Mouse (Mus musculus) liver, embryonic 15.5 days (tissue): ENCODE data around the gene Smarcad1. TPM values are rescaled to one million over a fixed set of nuclear protein-coding genes. Genes with fewer than 3 reads are reported as not detected.
A peak's percentile ranks its signal among the peaks of the same experiment; 100 is the strongest.
"Not testable (repeated sequence)": the region's sequence is repeated elsewhere in the genome, so short reads cannot be mapped to it uniquely, and the experiment has no call there.

Experiments
- ATAC-seq: fragments of 200-750 bp; cut with Nextera tagmentation; 2 replicates; pipeline ENCODE4 v1.8.0; 2017; ENCODE audit warnings: moderate number of reproducible peaks, mild to moderate bottlenecking, moderate library complexity; ENCODE audit not compliant: insufficient read depth
- H3K27ac ChIP-seq: fragments of 300-500 bp; sonication (generic); replicated peaks from 2 replicates; pipeline ENCODE4 v1.5.1; 2015; ENCODE audit warnings: mild to moderate bottlenecking, inconsistent platforms
- H3K27me3 ChIP-seq: fragments of 300-500 bp; sonication (generic); 2 replicates; pipeline ENCODE4 v1.6.1; 2015; ENCODE audit warnings: mild to moderate bottlenecking, inconsistent platforms
- H3K36me3 ChIP-seq: fragments of 300-500 bp; sonication (generic); replicated peaks from 2 replicates; pipeline ENCODE4 v1.6.1; 2015; ENCODE audit warnings: moderate library complexity, mild to moderate bottlenecking, inconsistent platforms
- H3K4me1 ChIP-seq: fragments of 300-500 bp; sonication (generic); replicated peaks from 2 replicates; pipeline ENCODE4 v1.6.1; 2015; ENCODE audit warnings: inconsistent platforms
- H3K4me2 ChIP-seq: fragments of 300-500 bp; sonication (generic); 2 replicates; pipeline ENCODE4 v1.6.1; 2015; ENCODE audit warnings: moderate library complexity, mild to moderate bottlenecking, inconsistent platforms
- H3K4me3 ChIP-seq: fragments of 300-500 bp; sonication (generic); replicated peaks from 2 replicates; pipeline ENCODE4 v1.5.1; 2015; ENCODE audit warnings: mild to moderate bottlenecking, inconsistent platforms
- H3K9ac ChIP-seq: fragments of 300-500 bp; sonication (generic); 2 replicates; pipeline ENCODE4 v1.6.1; 2015; ENCODE audit warnings: moderate library complexity, mild to moderate bottlenecking, inconsistent platforms
- H3K9me3 ChIP-seq: fragments of 300-500 bp; sonication (generic); replicated peaks from 2 replicates; pipeline ENCODE4 v1.6.1; 2016; ENCODE audit warnings: inconsistent platforms
- WGBS: fragments of 180-500 bp; shearing (Covaris S2); methylation state at CpG from one replicate; pipeline ENCODE4 v1.1.7; 2015; ENCODE audit warnings: mixed read lengths; ENCODE audit not compliant: insufficient replicate concordance; 5-methylcytosine and 5-hydroxymethylcytosine counted together
- polyA plus RNA-seq: library from polyadenylated mRNA; unstranded; fragments of >200 nt; fragmentation: Nextera tagmentation; extraction: Ambion mirVana; gene quantifications from 2 replicates; pipeline ENCODE4 v1.2.1, GENCODE M21; 2015

The Smarcad1 gene
- polyA plus RNA-seq, result 13.6 and 15.6 TPM in 2 replicates

- H3K4me1 ChIP-seq, result peaks cover 13% of the 10 kb centered on the region
- peak within 1 kb of the TSS; percentile 84 for H3K27ac ChIP-seq
- peaks cover 31% of the 10 kb centered on the region for H3K36me3 ChIP-seq
- ATAC-seq, result peak; percentile 89
- H3K27me3 ChIP-seq, result no peaks in the 10 kb centered on the region
- peak within 1 kb of the TSS; percentile 73 for H3K4me2 ChIP-seq
- WGBS, result under 1% methylated on average over 81 of the region's 81 CpGs
- H3K9ac ChIP-seq, result peak within 1 kb of the TSS; percentile 79
- H3K4me3 ChIP-seq, result peak within 1 kb of the TSS; percentile 85
- no peaks in the 10 kb centered on the region for H3K9me3 ChIP-seq
Observed at GRCm38 (mm10) chr6:65042491-65043171, at the start of gene Smarcad1. Gene Smarcad1 (plus strand): TSS chr6:65042583.

GRCm38 (mm10) chr6:64996824-64997421 lies 45.5 kb upstream of the Smarcad1 start:
- WGBS, result 25% methylated on average over 13 of the region's 13 CpGs
- ATAC-seq, result no peak
- no peaks in the 10 kb centered on the region for H3K4me1 ChIP-seq

GRCm38 (mm10) chr6:64997805-64998204 lies 44.6 kb upstream of the Smarcad1 start:
- Histone ChIP-seq H3K9me3 (no peaks in the 10 kb centered on the region), H3K36me3 (no peaks in the 10 kb centered on the region), H3K27me3 (no peaks in the 10 kb centered on the region), H3K4me2 (no peak overlapping the region), H3K9ac (no peak overlapping the region), H3K4me3 (no peak overlapping the region), H3K27ac (no peak overlapping the region), H3K4me1 (no peaks in the 10 kb centered on the region)
- no peak for ATAC-seq
- WGBS, result 57% methylated on average over 2 of the region's 2 CpGs

More at GRCm38 (mm10) chr6:64996824-64997421, 45.5 kb upstream of the Smarcad1 start:
- no peaks in the 10 kb centered on the region for H3K27me3 ChIP-seq
- no peak overlapping the region for H3K27ac ChIP-seq
- H3K9ac ChIP-seq, result no peak overlapping the region
- H3K4me2 ChIP-seq, result no peak overlapping the region
- no peaks in the 10 kb centered on the region for H3K9me3 ChIP-seq
- no peaks in the 10 kb centered on the region for H3K36me3 ChIP-seq
- no peak overlapping the region for H3K4me3 ChIP-seq

GRCm38 (mm10) chr6:65000757-65001156 lies 41.6 kb upstream of the Smarcad1 start:
- H3K9me3 ChIP-seq, H3K36me3 ChIP-seq, H3K27me3 ChIP-seq, H3K4me3 ChIP-seq, H3K27ac ChIP-seq, ATAC-seq, H3K4me2 ChIP-seq, H3K9ac ChIP-seq, H3K4me1 ChIP-seq: not testable (repeated sequence)
- WGBS, result 51% methylated on average over 5 of the region's 5 CpGs

GRCm38 (mm10) chr6:65002196-65002595 lies 40.2 kb upstream of the Smarcad1 start:
- WGBS, result 47% methylated on average over 3 of the region's 3 CpGs
- Histone ChIP-seq H3K4me2 (no peak overlapping the region), H3K9me3 (no peaks in the 10 kb centered on the region), H3K9ac (no peak overlapping the region), H3K4me1 (no peaks in the 10 kb centered on the region), H3K27ac (no peak overlapping the region), H3K4me3 (no peak overlapping the region), H3K36me3 (no peaks in the 10 kb centered on the region), H3K27me3 (no peaks in the 10 kb centered on the region)
- ATAC-seq, result no peak

- WGBS, result 29% methylated on average over 5 of the region's 5 CpGs
- Histone ChIP-seq H3K4me3 (no peak overlapping the region), H3K36me3 (no peaks in the 10 kb centered on the region), H3K27ac (no peak overlapping the region), H3K9ac (no peak overlapping the region), H3K4me1 (no peaks in the 10 kb centered on the region), H3K27me3 (no peaks in the 10 kb centered on the region), H3K9me3 (no peaks in the 10 kb centered on the region), H3K4me2 (no peak overlapping the region)
- ATAC-seq, result no peak
Observed at GRCm38 (mm10) chr6:65008836-65009235, 33.5 kb upstream of the Smarcad1 start.

GRCm38 (mm10) chr6:65011444-65011990 lies 30.9 kb upstream of the Smarcad1 start:
- Histone ChIP-seq H3K27ac (no peak overlapping the region), H3K9me3 (no peaks in the 10 kb centered on the region), H3K4me1 (no peaks in the 10 kb centered on the region), H3K9ac (no peak overlapping the region), H3K4me3 (no peak overlapping the region), H3K36me3 (no peaks in the 10 kb centered on the region), H3K27me3 (no peaks in the 10 kb centered on the region), H3K4me2 (no peak overlapping the region)
- WGBS, result 66% methylated on average over 5 of the region's 5 CpGs
- no peak for ATAC-seq

- Histone ChIP-seq H3K27me3 (no peaks in the 10 kb centered on the region), H3K9ac (no peak overlapping the region), H3K4me1 (no peaks in the 10 kb centered on the region), H3K9me3 (no peaks in the 10 kb centered on the region), H3K27ac (no peak overlapping the region), H3K4me3 (no peak overlapping the region), H3K4me2 (no peak overlapping the region), H3K36me3 (no peaks in the 10 kb centered on the region)
- 64% methylated on average over 2 of the region's 2 CpGs for WGBS
- no peak for ATAC-seq
Observed at GRCm38 (mm10) chr6:65012142-65012541, 30.2 kb upstream of the Smarcad1 start.

- ATAC-seq, result no peak
- Histone ChIP-seq H3K27me3 (no peaks in the 10 kb centered on the region), H3K36me3 (no peaks in the 10 kb centered on the region), H3K27ac (no peak overlapping the region), H3K9ac (no peak overlapping the region), H3K4me3 (no peak overlapping the region), H3K4me2 (no peak overlapping the region), H3K9me3 (no peaks in the 10 kb centered on the region), H3K4me1 (no peaks in the 10 kb centered on the region)
- WGBS, result 83% methylated on average over 10 of the region's 10 CpGs
Observed at GRCm38 (mm10) chr6:65017566-65017965, 24.8 kb upstream of the Smarcad1 start.

GRCm38 (mm10) chr6:65018966-65019365 lies 23.4 kb upstream of the Smarcad1 start:
- H3K4me2 ChIP-seq, H3K36me3 ChIP-seq, H3K27ac ChIP-seq, ATAC-seq, H3K9me3 ChIP-seq, H3K27me3 ChIP-seq, H3K9ac ChIP-seq, H3K4me1 ChIP-seq, H3K4me3 ChIP-seq: not testable (repeated sequence)
- WGBS, result 62% methylated on average over 5 of the region's 5 CpGs

- Histone ChIP-seq H3K9ac (no peak overlapping the region), H3K4me2 (no peak overlapping the region), H3K36me3 (no peaks in the 10 kb centered on the region), H3K4me3 (no peak overlapping the region), H3K27me3 (no peaks in the 10 kb centered on the region), H3K4me1 (no peaks in the 10 kb centered on the region), H3K27ac (no peak overlapping the region), H3K9me3 (no peaks in the 10 kb centered on the region)
- 25% methylated on average over 4 of the region's 4 CpGs for WGBS
- ATAC-seq, result no peak
Observed at GRCm38 (mm10) chr6:65021883-65022282, 20.5 kb upstream of the Smarcad1 start.
